Mouse (Mus musculus): ENCODE measurements around the gene Gm4756. TPM values are rescaled to one million over a fixed set of nuclear protein-coding genes. Genes with fewer than 3 reads are reported as not detected.
A peak's percentile ranks its signal among the peaks of the same experiment; 100 is the strongest.

The Gm4756 gene
- polyA plus RNA-seq, 1 experiment: 0.81 TPM

GRCm38 (mm10) chr12:72683612-72684011 lies 34.2 kb upstream of the Gm4756 start:
- 89% methylated on average over 3 of the region's 3 CpGs for WGBS
- Histone ChIP-seq H3K4me1 (ENCODE audit: control insufficient read depth, insufficient read depth, low read length) (no peaks in the 10 kb centered on the region), H3K4me3 (ENCODE audit: insufficient read depth, low read depth, low read length) (no peak overlapping the region), H3K27ac (ENCODE audit: insufficient read depth, low read depth, low read length) (no peak overlapping the region), H3K36me3 (ENCODE audit: control insufficient read depth, insufficient read depth, low read length) (no peaks in the 10 kb centered on the region), H3K27me3 (replicated peaks; ENCODE audit: control insufficient read depth, insufficient read depth, low read length) (no peaks in the 10 kb centered on the region)
- no peak for DNase-seq
- TF ChIP-seq POLR2A (IDR thresholded peaks at IDR 0.05; ENCODE audit: low read depth, low read length) (no peak), CTCF (conservative IDR thresholded peaks at IDR 0.05; ENCODE audit: insufficient read depth, insufficient read length, low read depth, low read length) (no peak)

- Histone ChIP-seq H3K27me3 (replicated peaks; ENCODE audit: control insufficient read depth, insufficient read depth, low read length) (no peaks in the 10 kb centered on the region), H3K4me3 (ENCODE audit: insufficient read depth, low read depth, low read length) (no peak overlapping the region), H3K27ac (ENCODE audit: insufficient read depth, low read depth, low read length) (no peak overlapping the region), H3K36me3 (ENCODE audit: control insufficient read depth, insufficient read depth, low read length) (no peaks in the 10 kb centered on the region), H3K4me1 (ENCODE audit: control insufficient read depth, insufficient read depth, low read length) (no peaks in the 10 kb centered on the region)
- no peak for TF ChIP-seq CTCF (conservative IDR thresholded peaks at IDR 0.05; ENCODE audit: insufficient read depth, insufficient read length, low read depth, low read length)
- no peak for TF ChIP-seq POLR2A (IDR thresholded peaks at IDR 0.05; ENCODE audit: low read depth, low read length)
- WGBS: 63% methylated on average over 8 of the region's 8 CpGs
- DNase-seq: no peak
Measured at GRCm38 (mm10) chr12:72682511-72683282, 33.2 kb upstream of the Gm4756 start.

GRCm38 (mm10) chr12:72681919-72682318 lies 32.5 kb upstream of the Gm4756 start:
- no peak overlapping the region for H3K4me3 ChIP-seq (ENCODE audit: insufficient read depth, low read depth, low read length)

GRCm38 (mm10) chr12:72679635-72680034 lies 30.2 kb upstream of the Gm4756 start:
- H3K27me3 ChIP-seq (replicated peaks; ENCODE audit: control insufficient read depth, insufficient read depth, low read length): no peaks in the 10 kb centered on the region
- 81% methylated on average over 3 of the region's 3 CpGs for WGBS
- H3K36me3 ChIP-seq (ENCODE audit: control insufficient read depth, insufficient read depth, low read length): no peaks in the 10 kb centered on the region
- H3K27ac ChIP-seq (ENCODE audit: insufficient read depth, low read depth, low read length): no peak overlapping the region
- DNase-seq: no peak
- no peaks in the 10 kb centered on the region for H3K4me1 ChIP-seq (ENCODE audit: control insufficient read depth, insufficient read depth, low read length)
- no peak overlapping the region for H3K4me3 ChIP-seq (ENCODE audit: insufficient read depth, low read depth, low read length)
- TF ChIP-seq CTCF (conservative IDR thresholded peaks at IDR 0.05; ENCODE audit: insufficient read depth, insufficient read length, low read depth, low read length) (peak; percentile 31; the same call in 1 of the 2 replicates), POLR2A (IDR thresholded peaks at IDR 0.05; ENCODE audit: low read depth, low read length) (no peak)

More at GRCm38 (mm10) chr12:72681919-72682318, 32.5 kb upstream of the Gm4756 start:
- Histone ChIP-seq H3K27ac (ENCODE audit: insufficient read depth, low read depth, low read length) (no peak overlapping the region), H3K27me3 (replicated peaks; ENCODE audit: control insufficient read depth, insufficient read depth, low read length) (no peaks in the 10 kb centered on the region), H3K36me3 (ENCODE audit: control insufficient read depth, insufficient read depth, low read length) (no peaks in the 10 kb centered on the region), H3K4me1 (ENCODE audit: control insufficient read depth, insufficient read depth, low read length) (no peaks in the 10 kb centered on the region)
- 100% methylated on average over 1 of the region's 1 CpGs for WGBS
- TF ChIP-seq POLR2A (IDR thresholded peaks at IDR 0.05; ENCODE audit: low read depth, low read length): no peak
- TF ChIP-seq CTCF (conservative IDR thresholded peaks at IDR 0.05; ENCODE audit: insufficient read depth, insufficient read length, low read depth, low read length): no peak
- no peak for DNase-seq

- Histone ChIP-seq H3K36me3 (ENCODE audit: control insufficient read depth, insufficient read depth, low read length) (no peaks in the 10 kb centered on the region), H3K27ac (ENCODE audit: insufficient read depth, low read depth, low read length) (no peak overlapping the region), H3K4me3 (ENCODE audit: insufficient read depth, low read depth, low read length) (no peak overlapping the region), H3K4me1 (ENCODE audit: control insufficient read depth, insufficient read depth, low read length) (no peaks in the 10 kb centered on the region), H3K27me3 (replicated peaks; ENCODE audit: control insufficient read depth, insufficient read depth, low read length) (no peaks in the 10 kb centered on the region; the same call in 1 of the 2 replicates)
- TF ChIP-seq CTCF (conservative IDR thresholded peaks at IDR 0.05; ENCODE audit: insufficient read depth, insufficient read length, low read depth, low read length) (no peak), POLR2A (IDR thresholded peaks at IDR 0.05; ENCODE audit: low read depth, low read length) (no peak)
- no peak for DNase-seq
- 70% methylated on average over 2 of the region's 2 CpGs for WGBS
Measured at GRCm38 (mm10) chr12:72674820-72675219, 25.4 kb upstream of the Gm4756 start.

GRCm38 (mm10) chr12:72674079-72674797 lies 24.8 kb upstream of the Gm4756 start:
- no peak for DNase-seq

More at GRCm38 (mm10) chr12:72674079-72674797, 24.8 kb upstream of the Gm4756 start:
- no peaks in the 10 kb centered on the region; the same call in 1 of the 2 replicates for H3K27me3 ChIP-seq (replicated peaks; ENCODE audit: control insufficient read depth, insufficient read depth, low read length)
- H3K36me3 ChIP-seq (ENCODE audit: control insufficient read depth, insufficient read depth, low read length): no peaks in the 10 kb centered on the region
- no peaks in the 10 kb centered on the region for H3K4me1 ChIP-seq (ENCODE audit: control insufficient read depth, insufficient read depth, low read length)
- no peak for TF ChIP-seq POLR2A (IDR thresholded peaks at IDR 0.05; ENCODE audit: low read depth, low read length)
- TF ChIP-seq CTCF (conservative IDR thresholded peaks at IDR 0.05; ENCODE audit: insufficient read depth, insufficient read length, low read depth, low read length): no peak
- H3K27ac ChIP-seq (ENCODE audit: insufficient read depth, low read depth, low read length): no peak overlapping the region
- no peak overlapping the region for H3K4me3 ChIP-seq (ENCODE audit: insufficient read depth, low read depth, low read length)
- 63% methylated on average over 7 of the region's 7 CpGs for WGBS

Data from kidney, adult 2 months (tissue).